ENCODE assay signal across 1 mouse cellular context in genomic region chr10:128743791-128744191, GRCm38 (mm10).
A peak's percentile ranks its signal among the peaks of the same experiment; 100 is the strongest.
TF ChIP-seq lines count a peak whose summit lies in the region.

No protein-coding gene starts in this region.

TF ChIP-seq in CH12.LX, 34 proteins besides CTCF, POLR2A, EP300 and RAD21 (continued from another document):
- TF ChIP-seq KAT2A (IDR thresholded peaks at IDR 0.05; ENCODE audit: insufficient replicate concordance, low read length) (no peak), TCF12 (IDR thresholded peaks at IDR 0.05; ENCODE audit: low read depth, low read length) (peak; percentile 23; the same call in 1 of the 2 replicates), MXI1 (IDR thresholded peaks at IDR 0.05; ENCODE audit: low read depth, low read length) (no peak; the same call in 1 of the 2 replicates), JUND (conservative IDR thresholded peaks at IDR 0.05; ENCODE audit: low read depth, low read length) (no peak), ZMIZ1 (IDR thresholded peaks at IDR 0.05; ENCODE audit: low read depth, low read length) (no peak), MAX (IDR thresholded peaks at IDR 0.05; ENCODE audit: low read length) (no peak), JUN (IDR thresholded peaks at IDR 0.05; ENCODE audit: insufficient read depth, low read depth, low read length) (no peak), PAX5 (IDR thresholded peaks at IDR 0.05; ENCODE audit: low read length) (no peak), ETS1 (conservative IDR thresholded peaks at IDR 0.05; ENCODE audit: low read depth, low read length) (no peak), POLR2AphosphoS2 (IDR thresholded peaks at IDR 0.05; ENCODE audit: low read depth, low read length) (no peak), CHD1 (IDR thresholded peaks at IDR 0.05; ENCODE audit: low read depth, low read length) (no peak), IRF4 (IDR thresholded peaks at IDR 0.05; ENCODE audit: low read depth, low read length) (peak; percentile 15; the same call in 1 of the 2 replicates), HCFC1 (IDR thresholded peaks at IDR 0.05; ENCODE audit: low read depth, low read length) (no peak)
TF ChIP-seq in CH12.LX: peak in this region for 5.
